25 mouse cellular contexts compared by ENCODE assay signal in the genomic region with DNA sequence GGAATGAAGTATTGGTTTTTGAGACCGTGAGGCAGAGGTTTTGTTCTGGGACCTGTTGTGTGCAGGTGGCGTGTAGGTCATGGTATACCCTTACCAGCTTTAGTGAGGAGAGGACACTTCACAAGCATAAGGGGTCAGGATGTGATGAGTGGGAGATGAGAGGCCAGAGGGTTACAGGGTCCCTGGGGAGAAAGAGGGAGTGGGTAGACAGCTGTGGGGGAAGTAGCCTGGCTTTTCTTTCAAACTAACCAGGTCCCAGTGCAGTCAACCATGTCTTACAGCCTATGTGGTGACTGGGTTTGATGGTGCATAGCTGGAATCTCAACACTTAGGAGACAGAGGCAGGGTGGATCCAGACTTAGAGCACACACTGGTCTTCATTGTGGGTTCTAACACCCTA. TPM values are rescaled to one million over a fixed set of nuclear protein-coding genes. Genes with fewer than 3 reads are reported as not detected.
"Had no signal": no experiment of that assay in that cellular context is flagged by ENCODE, and none has a peak within 500 bp of the region (broad histone marks: within the 10 kb centered on the region; RNA-seq: fewer than 3 reads in every experiment).

No protein-coding gene starts in this region.

- H3K4me3 ChIP-seq: gastrocnemius, adult 2 months; heart, embryonic 10.5 days; heart, embryonic 12.5 days; hindbrain, embryonic 10.5 days; hindbrain, embryonic 12.5 days; intestine, embryonic 15.5 days; layer of hippocampus, adult 2 months; left cerebral cortex, adult 2 months; limb, embryonic 10.5 days; limb, embryonic 12.5 days had no signal

- H3K27ac ChIP-seq: gastrocnemius, adult 2 months; heart, embryonic 10.5 days; hindbrain, embryonic 10.5 days; hindbrain, embryonic 12.5 days; hindbrain, embryonic 14.5 days; intestine, embryonic 15.5 days; layer of hippocampus, adult 2 months; left cerebral cortex, adult 2 months; limb, embryonic 10.5 days; limb, embryonic 12.5 days; liver, embryonic 14.5 days had no signal

- H3K9me3 ChIP-seq: heart, embryonic 10.5 days; heart, embryonic 12.5 days; intestine, embryonic 15.5 days; limb, embryonic 10.5 days; limb, embryonic 12.5 days had no signal

- H3K9ac ChIP-seq: heart, embryonic 12.5 days; hindbrain, embryonic 12.5 days; hindbrain, embryonic 14.5 days; intestine, embryonic 15.5 days; limb, embryonic 12.5 days; liver, embryonic 14.5 days had no signal

- H3K36me3 ChIP-seq: heart, embryonic 10.5 days; heart, embryonic 12.5 days; intestine, embryonic 15.5 days had no signal

- DNase-seq: gastrocnemius, adult 2 months; gastrocnemius, postnatal 10 days; gastrocnemius, postnatal 25 days; heart, adult 18-20 months; heart, postnatal 10 days; heart, postnatal 4 days; kidney, adult 2 months; kidney, adult 9 months; kidney, postnatal 25 days; liver had no signal

- H3K27me3 ChIP-seq: hindbrain, embryonic 12.5 days; intestine, embryonic 15.5 days; limb, embryonic 12.5 days had no signal

- H3K4me2 ChIP-seq: heart, embryonic 12.5 days; hindbrain, embryonic 12.5 days; hindbrain, embryonic 14.5 days; intestine, embryonic 15.5 days; limb, embryonic 12.5 days; liver, embryonic 11.5 days had no signal

- ATAC-seq: hindbrain, embryonic 16.5 days; inflammation-experienced regulatory T-cells, adult 6 months; intestine, embryonic 15.5 days; intestine, postnatal 0 days had no signal

RNA-seq across cellular contexts. Expression of a gene that starts 6.2 kb away (rescaled TPM):
- polyA plus RNA-seq: inflammation-experienced regulatory T-cells, adult 6 months had no signal
